22 mouse cellular contexts compared by ENCODE assay signal in the genomic region with DNA sequence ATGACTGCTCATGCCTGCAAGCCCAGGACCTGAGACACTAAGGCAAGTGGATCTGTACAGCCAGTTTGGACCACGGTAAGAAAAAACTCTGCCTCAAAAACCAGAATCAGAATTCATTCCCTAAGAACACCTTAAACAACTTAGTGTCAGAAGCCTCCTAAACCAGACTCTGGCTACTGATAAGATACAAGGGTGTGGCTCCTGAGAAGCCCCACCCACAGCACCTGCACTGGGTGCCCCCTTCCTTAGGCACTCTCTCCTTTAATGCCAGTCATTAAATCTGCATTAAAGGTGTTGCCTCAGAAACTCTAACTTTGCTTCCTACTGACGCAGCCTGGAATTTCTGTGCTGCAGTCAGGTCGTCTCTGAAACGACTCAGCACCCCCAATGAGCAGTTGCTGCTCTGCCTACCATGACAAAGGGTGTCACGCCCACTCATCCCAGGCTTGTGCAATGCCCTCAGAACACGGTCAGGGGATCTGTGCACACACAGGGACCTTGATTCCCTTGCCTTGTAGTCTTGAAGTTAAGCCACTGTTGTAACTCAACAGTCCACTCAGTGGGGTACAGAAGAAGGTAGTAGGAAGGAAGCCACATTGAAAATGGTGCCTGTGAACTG.
DNase-seq lines count a peak whose midpoint lies in the region; ATAC-seq and TF ChIP-seq lines count a peak whose summit lies in the region.
"Had no signal": no experiment of that assay in that cellular context is flagged by ENCODE, and none has a peak within 500 bp of the region (broad histone marks: within the 10 kb centered on the region; RNA-seq: fewer than 3 reads in every experiment).

No protein-coding gene starts in this region.

- no peaks in the 10 kb centered on the region for H3K27me3 ChIP-seq in E14TG2a.4 (ENCODE audit: insufficient read depth, low read length)
- H3K27me3 ChIP-seq: embryonic facial prominence, embryonic 15.5 days; heart, embryonic 15.5 days; midbrain, embryonic 12.5 days had no signal

- DNase-seq in kidney, postnatal 4 days, result peak; percentile 9 to 38
- no peak for DNase-seq in kidney, adult 9 months
- DNase-seq in R1 (ENCODE audit: low read depth, low spot score), result peak; percentile 67
- no peak for DNase-seq in cerebellum, postnatal 36 days
- no peak for DNase-seq in spleen, postnatal 4 days (ENCODE audit: low spot score in 2 of 2)
- DNase-seq: adrenal gland, postnatal 25 days; cerebellum, adult 11 months; cerebellum, postnatal 14 days; gastrocnemius, postnatal 36 days; heart, postnatal 4 days; kidney, adult 18-20 months; layer of hippocampus, postnatal 36 days; lung, adult 2 months; right cerebral cortex, postnatal 4 days; thymus, postnatal 25 days had no signal

- peaks cover 19% of the 10 kb centered on the region for H3K4me1 ChIP-seq in E14TG2a.4 (replicated peaks; ENCODE audit: low read depth, low read length)
- H3K4me1 ChIP-seq: embryonic facial prominence, embryonic 15.5 days; heart, embryonic 15.5 days; midbrain, embryonic 12.5 days had no signal

- peak; percentile 74 for ATAC-seq in megakaryocyte progenitor cell, adult 5-6 weeks (replicated peaks; ENCODE audit: poor library complexity)
- ATAC-seq: forebrain, embryonic 16.5 days; hindbrain, embryonic 16.5 days had no signal

- peaks cover 5% of the 10 kb centered on the region; the same call in 1 of the 2 replicates for H3K9me3 ChIP-seq in E14TG2a.4 (ENCODE audit: low read length)
- H3K9me3 ChIP-seq: embryonic facial prominence, embryonic 15.5 days; heart, embryonic 15.5 days; midbrain, embryonic 12.5 days had no signal

- 0 out of 2 replicates have a peak overlapping the region, but pooled peaks have one; percentile 1 for H3K4me3 ChIP-seq in E14TG2a.4 (replicated peaks; ENCODE audit: low read length)
- H3K4me3 ChIP-seq: embryonic facial prominence, embryonic 15.5 days; heart, embryonic 15.5 days; midbrain, embryonic 12.5 days had no signal

- TF ChIP-seq CTCF in E14TG2a.4 (conservative IDR thresholded peaks at IDR 0.05; ENCODE audit: low read length), result no peak

- H3K36me3 ChIP-seq in E14TG2a.4 (ENCODE audit: insufficient read depth, low read length), result no peaks in the 10 kb centered on the region
- H3K36me3 ChIP-seq: embryonic facial prominence, embryonic 15.5 days; heart, embryonic 15.5 days; midbrain, embryonic 12.5 days had no signal

Comparison
In these comparisons a context has a peak if more than half of its experiments do, and no peak if none do; other contexts are left out.
1. DNase-seq: peak in kidney, postnatal 4 days (2 of 2) and R1 (single experiment); none in kidney, adult 9 months (single experiment), cerebellum, postnatal 36 days (0 of 2) and spleen, postnatal 4 days (0 of 2).